Mouse (Mus musculus) heart, embryonic 14.5 days (tissue): ENCODE data around the gene Nf2. TPM values are rescaled to one million over a fixed set of nuclear protein-coding genes. Genes with fewer than 3 reads are reported as not detected.

Source experiments
- ATAC-seq: fragments of 200-750 bp; cut with Nextera tagmentation; 2 replicates; pipeline ENCODE4 v1.8.0; 2017; ENCODE audit warnings: low read depth, moderate TSS enrichment; ENCODE audit not compliant: insufficient number of reproducible peaks, insufficient read depth, low FRiP score
- H3K27ac ChIP-seq, 2 experiments: fragments of 200-500 bp in 1 of 2; fragments of 300-500 bp in 1 of 2; sonication (generic) in 1 of 2; replicated peaks in 1 of 2; 2 replicates each; pipeline ENCODE4 v1.5.1; 2012 to 2014; ENCODE audit warnings: low read depth in 2 of 2, low read length in 2 of 2, control low read depth in 1 of 2, mild to moderate bottlenecking in 1 of 2, mixed read lengths in 1 of 2; ENCODE audit not compliant: control insufficient read depth in 1 of 2, insufficient read depth in 1 of 2
- H3K27me3 ChIP-seq: fragments of 300-500 bp; sonication (generic); 2 replicates; pipeline ENCODE4 v1.6.1; 2014; ENCODE audit warnings: mild to moderate bottlenecking, low read length, control low read depth; ENCODE audit not compliant: control insufficient read depth, insufficient read depth
- H3K36me3 ChIP-seq: fragments of 300-500 bp; sonication (generic); 2 replicates; pipeline ENCODE4 v1.6.1; 2014; ENCODE audit warnings: mild to moderate bottlenecking, control low read depth, low read length, mixed read lengths; ENCODE audit not compliant: control insufficient read depth, insufficient read depth
- H3K4me1 ChIP-seq, 2 experiments: fragments of 200-500 bp in 1 of 2; fragments of 300-500 bp in 1 of 2; sonication (generic) in 1 of 2; 2 replicates each; pipeline ENCODE4 v1.6.1; 2012 to 2014; ENCODE audit warnings: low read length in 2 of 2, control low read depth in 1 of 2, mixed read lengths in 1 of 2; ENCODE audit not compliant: control insufficient read depth in 2 of 2, insufficient read depth in 2 of 2
- H3K4me2 ChIP-seq: fragments of 300-500 bp; sonication (generic); 2 replicates; pipeline ENCODE4 v1.6.1; 2014; ENCODE audit warnings: mild to moderate bottlenecking, low read length
- H3K4me3 ChIP-seq, 2 experiments: fragments of 200-500 bp in 1 of 2; fragments of 300-500 bp in 1 of 2; sonication (generic) in 1 of 2; 2 replicates each; pipeline ENCODE4 v1.5.1; 2012 to 2014; ENCODE audit warnings: low read length in 2 of 2, mild to moderate bottlenecking in 2 of 2, control low read depth in 1 of 2, low read depth in 1 of 2, moderate library complexity in 1 of 2; ENCODE audit not compliant: control insufficient read depth in 1 of 2, insufficient read depth in 1 of 2
- H3K9ac ChIP-seq: fragments of 300-500 bp; sonication (generic); 2 replicates; pipeline ENCODE4 v1.6.1; 2014; ENCODE audit warnings: mild to moderate bottlenecking, low read length
- H3K9me3 ChIP-seq: fragments of 300-500 bp; sonication (generic); 2 replicates; pipeline ENCODE4 v1.6.1; 2016; ENCODE audit warnings: low read length, control low read depth; ENCODE audit not compliant: control insufficient read depth
- WGBS: fragments of 180-500 bp; shearing (Covaris S2); extraction: QIAGEN DNeasy Blood & Tissue Kit; methylation state at CpG from one replicate; pipeline ENCODE4 v1.1.7; 2014; 5-methylcytosine and 5-hydroxymethylcytosine counted together
- polyA plus RNA-seq: library from polyadenylated mRNA; unstranded; fragments of >200 nt; fragmentation: Nextera tagmentation; extraction: Ambion mirVana; gene quantifications from 2 replicates; pipeline ENCODE4 v1.2.1, GENCODE M21; 2014

The Nf2 gene
- polyA plus RNA-seq, 1 experiment from 2014 or later, result 33.1 TPM

GRCm38 (mm10) chr11:4836755-4837154 lies 12.6 kb downstream of the Nf2 start:
- H3K4me3 ChIP-seq, result no peak overlapping the region
- no peaks in the 10 kb centered on the region for H3K27me3 ChIP-seq
- H3K4me1 ChIP-seq, result no peaks in the 10 kb centered on the region; a peak in 1 of 4 replicates
- no peak overlapping the region for H3K4me2 ChIP-seq
- H3K9me3 ChIP-seq, result no peaks in the 10 kb centered on the region
- no peaks in the 10 kb centered on the region for H3K36me3 ChIP-seq
- H3K9ac ChIP-seq, result no peak overlapping the region
- WGBS, result 48% methylated on average over 6 of the region's 6 CpGs
- no peak for ATAC-seq
- H3K27ac ChIP-seq, result no peak overlapping the region

GRCm38 (mm10) chr11:4835436-4835835 lies 13.9 kb downstream of the Nf2 start:
- Histone ChIP-seq H3K4me2 (no peak overlapping the region), H3K9me3 (no peaks in the 10 kb centered on the region), H3K27ac (no peak overlapping the region), H3K27me3 (no peaks in the 10 kb centered on the region), H3K4me1 (no peaks in the 10 kb centered on the region; a peak in 1 of 4 replicates), H3K9ac (no peak overlapping the region), H3K4me3 (no peak overlapping the region), H3K36me3 (no peaks in the 10 kb centered on the region)
- 69% methylated on average over 6 of the region's 6 CpGs for WGBS
- no peak for ATAC-seq

GRCm38 (mm10) chr11:4833295-4833939 lies 15.9 kb downstream of the Nf2 start:
- Histone ChIP-seq H3K9ac (no peak overlapping the region), H3K9me3 (no peaks in the 10 kb centered on the region), H3K27me3 (no peaks in the 10 kb centered on the region), H3K4me1 (peaks cover 0 to 6% of the 10 kb centered on the region in 2 experiments; a peak in 1 of 4 replicates), H3K36me3 (no peaks in the 10 kb centered on the region), H3K4me2 (no peak overlapping the region), H3K4me3 (no peak overlapping the region), H3K27ac (no peak overlapping the region)
- ATAC-seq, result no peak
- WGBS, result 60% methylated on average over 3 of the region's 3 CpGs

GRCm38 (mm10) chr11:4831066-4831465 lies 18.3 kb downstream of the Nf2 start:
- Histone ChIP-seq H3K4me3 (no peak overlapping the region), H3K4me1 (peaks cover 0 to 6% of the 10 kb centered on the region in 2 experiments; a peak in 1 of 4 replicates), H3K36me3 (no peaks in the 10 kb centered on the region), H3K9me3 (no peaks in the 10 kb centered on the region), H3K9ac (no peak overlapping the region), H3K4me2 (no peak overlapping the region), H3K27me3 (no peaks in the 10 kb centered on the region), H3K27ac (no peak overlapping the region)
- ATAC-seq, result no peak

GRCm38 (mm10) chr11:4827916-4828315 lies 21.4 kb downstream of the Nf2 start:
- H3K27ac ChIP-seq, result no peak overlapping the region
- H3K4me1 ChIP-seq, result peaks cover 0 to 6% of the 10 kb centered on the region in 2 experiments; a peak in 1 of 4 replicates
- H3K9ac ChIP-seq, result no peak overlapping the region
- no peak overlapping the region for H3K4me3 ChIP-seq
- no peaks in the 10 kb centered on the region for H3K27me3 ChIP-seq
- H3K4me2 ChIP-seq, result no peak overlapping the region
- ATAC-seq, result no peak
- no peaks in the 10 kb centered on the region for H3K36me3 ChIP-seq
- H3K9me3 ChIP-seq, result no peaks in the 10 kb centered on the region
- 72% methylated on average over 2 of the region's 2 CpGs for WGBS

- no peak for ATAC-seq
- no peaks in the 10 kb centered on the region for H3K36me3 ChIP-seq
- no peaks in the 10 kb centered on the region for H3K9me3 ChIP-seq
Measured at GRCm38 (mm10) chr11:4827340-4827739, 22.0 kb downstream of the Nf2 start.

GRCm38 (mm10) chr11:4826152-4826778 lies 23.1 kb downstream of the Nf2 start:
- 91% methylated on average over 3 of the region's 3 CpGs for WGBS
- Histone ChIP-seq H3K4me3 (no peak overlapping the region), H3K27ac (no peak overlapping the region), H3K4me1 (peaks cover 0 to 6% of the 10 kb centered on the region in 2 experiments; a peak in 1 of 4 replicates), H3K9ac (no peak overlapping the region), H3K9me3 (no peaks in the 10 kb centered on the region), H3K27me3 (no peaks in the 10 kb centered on the region), H3K4me2 (no peak overlapping the region), H3K36me3 (no peaks in the 10 kb centered on the region)
- no peak for ATAC-seq

More at GRCm38 (mm10) chr11:4827340-4827739, 22.0 kb downstream of the Nf2 start:
- Histone ChIP-seq H3K4me3 (no peak overlapping the region), H3K27me3 (no peaks in the 10 kb centered on the region), H3K4me1 (peaks cover 0 to 6% of the 10 kb centered on the region in 2 experiments; a peak in 1 of 4 replicates), H3K9ac (no peak overlapping the region), H3K27ac (no peak overlapping the region), H3K4me2 (no peak overlapping the region)
